Mouse (Mus musculus) small intestine, adult 2 months (tissue): ENCODE results near the gene 2310057M21Rik.

Experiments used
- CTCF ChIP-seq: fragments of 200-500 bp; IDR thresholded peaks from 2 replicates; pipeline ENCODE4 v1.5.1; 2012; ENCODE audit warnings: low read depth, mild to moderate bottlenecking, control low read depth, inconsistent platforms, low read length, moderate library complexity, mixed read lengths; ENCODE audit not compliant: insufficient replicate concordance, insufficient read length; ENCODE audit errors: extremely low read depth
- POLR2A ChIP-seq: fragments of 200-500 bp; IDR thresholded peaks from 2 replicates; pipeline ENCODE4 v1.6.1; 2012; ENCODE audit warnings: low read depth, mild to moderate bottlenecking, control low read depth, inconsistent platforms, low read length, moderate library complexity

DNA sequence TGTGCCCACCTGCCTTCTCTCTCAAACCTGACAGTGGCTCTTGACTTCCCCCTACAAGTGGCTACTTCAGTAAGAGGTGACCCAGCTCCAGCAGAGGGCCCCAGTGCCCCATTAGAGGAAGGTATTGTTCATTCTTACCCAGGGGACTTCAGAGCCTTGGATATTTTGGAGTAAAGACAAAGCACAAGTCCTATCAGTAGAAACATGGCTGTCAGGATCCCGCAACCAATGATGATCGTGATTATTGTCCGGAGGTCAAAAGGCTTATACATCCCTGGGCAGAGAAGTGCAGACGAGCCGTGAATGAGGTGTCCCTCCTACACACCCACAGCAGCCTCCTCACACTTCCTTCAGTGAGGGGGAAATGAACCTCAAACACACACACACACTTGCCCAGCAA lies 35.5 kb downstream of the 2310057M21Rik start:
- no peak for TF ChIP-seq POLR2A
- TF ChIP-seq CTCF: no peak
